Mouse (Mus musculus) thymus, postnatal 0 days (tissue): ENCODE measurements around the gene Adgrf1. TPM values are rescaled to one million over a fixed set of nuclear protein-coding genes. Genes with fewer than 3 reads are reported as not detected.

Source experiments
- DNase-seq: peaks from one replicate; pipeline ENCODE4 v3.0.0-alpha.2; 2015; ENCODE audit warnings: low spot score
- polyA plus RNA-seq: library from polyadenylated mRNA; unstranded; fragments of >200 nt; fragmentation: Nextera tagmentation; extraction: Ambion mirVana; gene quantifications from 2 replicates; pipeline ENCODE4 v1.2.1, GENCODE M21; 2015

The Adgrf1 gene
- polyA plus RNA-seq, 1 experiment from 2014 or later = not detected

DNA sequence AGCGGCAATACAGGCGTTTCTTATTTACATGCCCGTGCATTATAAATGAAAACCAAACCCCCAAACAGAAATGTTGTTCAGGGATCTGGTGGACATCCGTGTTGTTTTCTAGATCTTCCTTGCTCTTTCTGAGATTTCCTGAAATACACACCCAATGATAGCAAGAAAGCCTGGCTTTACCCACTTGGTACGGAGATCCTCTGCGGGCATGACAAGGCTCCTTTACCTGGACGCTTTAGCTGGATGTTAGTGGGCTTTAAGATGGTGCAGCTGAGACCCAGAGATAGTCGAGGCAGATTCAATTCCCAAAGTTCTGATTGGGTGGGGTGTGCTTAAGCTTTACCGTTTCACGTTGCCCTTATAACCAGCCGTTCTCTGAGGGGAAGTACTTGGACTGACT lies 90.9 kb downstream of the Adgrf1 start:
- DNase-seq = no peak

GRCm38 (mm10) chr17:43362362-43362761 lies 92.2 kb downstream of the Adgrf1 start:
- DNase-seq = no peak

DNA sequence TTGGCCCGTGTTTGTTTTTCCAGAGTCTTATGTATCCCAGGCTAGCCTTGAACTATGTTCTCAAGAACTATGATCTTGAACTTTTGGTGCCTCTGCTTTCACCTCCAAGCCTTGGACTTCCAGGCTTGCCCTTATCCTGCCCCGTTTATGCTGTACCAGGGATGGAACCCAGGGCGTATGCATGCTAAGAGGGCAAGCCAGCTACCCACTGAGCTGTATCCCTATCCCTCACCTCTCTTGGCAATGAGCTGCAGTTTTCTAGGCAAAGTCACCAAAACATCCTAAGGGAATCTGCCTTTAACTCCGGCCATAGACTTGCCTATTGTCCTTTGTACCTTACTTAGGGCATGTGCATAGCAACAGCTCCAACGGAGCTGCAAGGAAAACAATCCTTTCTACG lies 92.8 kb downstream of the Adgrf1 start:
- DNase-seq = no peak

DNA sequence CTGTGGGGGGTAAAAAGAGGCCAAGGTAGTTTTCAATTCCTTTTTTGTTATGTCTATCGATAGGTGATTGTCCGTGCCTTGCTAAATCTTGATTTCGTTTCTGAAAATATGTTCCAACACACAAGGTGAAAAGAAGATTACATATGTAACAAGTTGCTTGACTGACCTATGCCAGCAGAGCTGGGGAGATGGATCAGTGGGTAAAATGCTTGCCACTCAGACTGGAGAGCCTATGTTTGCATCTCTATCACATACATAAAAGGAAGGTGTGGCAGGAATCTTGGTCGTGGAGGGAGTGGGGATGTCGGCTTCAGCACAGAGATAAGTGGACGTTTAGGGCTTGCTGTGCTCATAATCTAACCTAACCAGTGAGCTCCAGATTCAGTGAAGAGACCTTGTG lies 93.8 kb downstream of the Adgrf1 start:
- no peak for DNase-seq

GRCm38 (mm10) chr17:43365297-43365696 lies 95.2 kb downstream of the Adgrf1 start:
- DNase-seq = no peak

DNA sequence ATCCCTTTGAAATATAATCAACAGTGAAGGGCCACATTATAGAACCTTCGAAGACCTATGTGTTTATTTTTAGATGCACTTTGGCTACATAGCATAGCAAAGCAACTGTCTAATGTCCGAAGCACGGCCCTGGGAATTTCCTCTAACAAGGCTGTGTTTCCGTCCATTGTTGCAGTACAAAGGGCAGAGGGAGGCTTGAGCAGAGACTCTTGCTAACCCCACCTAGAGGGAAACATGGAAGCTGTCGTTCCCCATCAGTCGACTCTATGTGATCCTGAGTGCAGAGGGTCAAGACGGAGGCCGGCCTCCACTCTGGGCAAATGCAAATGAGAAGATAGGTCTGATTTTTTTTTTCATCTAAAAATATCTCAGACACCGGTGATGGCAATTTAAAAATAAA lies 96.4 kb downstream of the Adgrf1 start:
- DNase-seq = no peak

GRCm38 (mm10) chr17:43368171-43368576 lies 98.0 kb downstream of the Adgrf1 start:
- DNase-seq = no peak

DNA sequence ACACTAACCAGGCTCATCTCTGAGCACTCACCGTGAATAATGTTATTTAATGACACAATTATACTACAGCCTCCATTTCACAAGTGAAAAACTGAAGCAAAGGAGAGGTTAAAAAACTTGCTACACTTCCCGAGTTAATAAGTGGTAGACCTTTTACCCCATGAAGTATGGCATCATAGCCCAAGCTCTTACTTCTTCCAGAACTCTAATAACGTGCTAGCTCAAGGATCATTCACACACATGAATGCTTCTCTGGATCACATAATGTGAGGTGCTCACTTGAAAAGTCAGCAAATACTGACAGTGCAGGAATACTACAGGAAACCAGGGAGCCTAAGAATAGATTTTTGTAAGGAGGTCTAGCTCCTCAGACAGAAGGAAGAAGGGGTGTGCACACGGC lies 102.5 kb downstream of the Adgrf1 start:
- no peak for DNase-seq

DNA sequence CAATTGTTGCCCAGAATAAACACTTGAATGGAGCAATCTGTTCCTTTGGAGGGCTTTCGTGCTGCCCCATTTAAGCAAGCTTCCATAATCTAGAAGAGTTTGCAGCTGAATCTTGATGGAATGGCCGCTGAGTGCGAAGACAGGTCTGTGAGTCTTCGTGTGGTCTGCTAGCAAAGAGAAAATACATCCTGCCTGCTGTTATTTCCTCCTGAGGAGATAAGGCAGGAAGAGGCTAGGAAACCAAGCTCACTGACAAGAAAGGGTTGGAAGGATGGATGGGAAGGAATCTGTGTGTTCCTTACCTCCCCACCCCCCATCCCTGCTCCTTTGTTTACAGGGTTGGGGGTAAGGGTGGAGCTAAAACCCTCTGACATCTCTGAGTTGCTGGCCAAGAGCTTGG lies 103.9 kb downstream of the Adgrf1 start:
- no peak for DNase-seq

Other genes with a start within 250 kb of the Adgrf1 start
- gene Adgrf5, start 90.1 kb downstream of the Adgrf1 start, polyA plus RNA-seq = 2.0 and 2.4 TPM in 2 replicates
- 0.66 and 0.69 TPM in 2 replicates for gene Mep1a, start 232.5 kb downstream of the Adgrf1 start, polyA plus RNA-seq